Mouse (Mus musculus): ENCODE results near the gene Exoc4.

GRCm38 (mm10) chr6:33347088-33347775 is 98.3 kb downstream of the Exoc4 start:
- TF ChIP-seq CTCF (IDR thresholded peaks at IDR 0.05; ENCODE audit: low read depth) (no peak), EP300 (IDR thresholded peaks at IDR 0.05; ENCODE audit: low read depth) (no peak)
